Mouse (Mus musculus) 416B (cell line): ENCODE data around the gene Irx1.

Experiments
- DNase-seq: peaks from one replicate; pipeline ENCODE4 v3.0.0; 2011; ENCODE audit warnings: low read depth

Irx1 gene

GRCm38 (mm10) chr13:71963356-71964351, at the start of gene Irx1:
Irx1 (minus strand) TSS chr13:71963723.
- no peak for DNase-seq

GRCm38 (mm10) chr13:71979932-71980655, 16.6 kb upstream of the Irx1 start:
- no peak for DNase-seq

GRCm38 (mm10) chr13:71975753-71976152, 12.2 kb upstream of the Irx1 start:
- DNase-seq: no peak

GRCm38 (mm10) chr13:71968286-71968685, 4.8 kb upstream of the Irx1 start:
- no peak for DNase-seq

- no peak for DNase-seq
Observed at GRCm38 (mm10) chr13:71967341-71968250, 4.1 kb upstream of the Irx1 start.

- DNase-seq: no peak
Observed at GRCm38 (mm10) chr13:71966631-71967030, 3.1 kb upstream of the Irx1 start.

GRCm38 (mm10) chr13:71964366-71964765, 843 bp upstream of the Irx1 start:
- no peak for DNase-seq

- DNase-seq: no peak
Observed at GRCm38 (mm10) chr13:71962661-71963355, 715 bp downstream of the Irx1 start.

GRCm38 (mm10) chr13:71961891-71962660, 1.4 kb downstream of the Irx1 start:
- DNase-seq: no peak

- no peak for DNase-seq
Observed at GRCm38 (mm10) chr13:71960846-71961735, 2.4 kb downstream of the Irx1 start.

GRCm38 (mm10) chr13:71960277-71960672, 3.2 kb downstream of the Irx1 start:
- DNase-seq: no peak

- DNase-seq: no peak
Observed at GRCm38 (mm10) chr13:71959361-71960276, 3.9 kb downstream of the Irx1 start.

GRCm38 (mm10) chr13:71958651-71959050, 4.9 kb downstream of the Irx1 start:
- DNase-seq: no peak

- no peak for DNase-seq
Observed at GRCm38 (mm10) chr13:71957811-71958351, 5.6 kb downstream of the Irx1 start.

GRCm38 (mm10) chr13:71957147-71957546, 6.4 kb downstream of the Irx1 start:
- DNase-seq: no peak

- no peak for DNase-seq
Observed at GRCm38 (mm10) chr13:71956481-71956880, 7.0 kb downstream of the Irx1 start.

- no peak for DNase-seq
Observed at GRCm38 (mm10) chr13:71951966-71952365, 11.6 kb downstream of the Irx1 start.

- no peak for DNase-seq
Observed at GRCm38 (mm10) chr13:71949859-71950258, 13.7 kb downstream of the Irx1 start.
